12 mouse cellular contexts compared by ENCODE assay signal in the genomic region with DNA sequence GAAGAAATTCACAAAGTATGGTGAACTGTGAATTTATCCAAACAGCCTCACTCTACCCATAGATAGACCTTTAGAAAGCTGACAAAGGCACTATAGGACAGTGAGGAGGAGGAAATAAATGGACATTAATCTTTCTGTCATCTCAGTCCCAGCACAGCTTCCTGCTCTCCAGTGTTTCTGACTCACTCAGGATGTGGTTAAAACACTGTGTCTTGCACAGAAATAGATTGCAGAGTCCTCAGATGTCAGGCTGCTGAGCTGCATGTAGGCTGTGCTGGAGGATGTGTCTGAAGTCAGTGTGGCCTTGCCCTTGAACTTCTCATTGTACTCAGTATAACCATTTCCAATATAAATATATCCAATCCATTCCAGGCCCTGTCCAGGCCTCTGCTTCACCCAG.
DNase-seq lines count a peak whose midpoint lies in the region; ATAC-seq and TF ChIP-seq lines count a peak whose summit lies in the region.
"Had no signal": no experiment of that assay in that cellular context is flagged by ENCODE, and none has a peak within 500 bp of the region (broad histone marks: within the 10 kb centered on the region; RNA-seq: fewer than 3 reads in every experiment).

No protein-coding gene starts in this region.

- H3K4me1 ChIP-seq in kidney, embryonic 15.5 days = no peaks in the 10 kb centered on the region
- no peaks in the 10 kb centered on the region for H3K4me1 ChIP-seq in bone marrow, adult 2 months (ENCODE audit: control insufficient read depth, insufficient read depth, low read length)
- no peaks in the 10 kb centered on the region for H3K4me1 ChIP-seq in liver, postnatal 0 days (ENCODE audit: insufficient read depth)
- H3K4me1 ChIP-seq: embryonic facial prominence, embryonic 13.5 days had no signal

- H3K36me3 ChIP-seq in kidney, embryonic 15.5 days = no peaks in the 10 kb centered on the region
- no peaks in the 10 kb centered on the region for H3K36me3 ChIP-seq in liver, postnatal 0 days (replicated peaks; ENCODE audit: insufficient read depth, low read length)
- H3K36me3 ChIP-seq: embryonic facial prominence, embryonic 13.5 days had no signal

- no peaks in the 10 kb centered on the region for H3K27me3 ChIP-seq in kidney, embryonic 15.5 days
- no peaks in the 10 kb centered on the region for H3K27me3 ChIP-seq in liver, postnatal 0 days (ENCODE audit: insufficient read depth, low read length)
- H3K27me3 ChIP-seq: embryonic facial prominence, embryonic 13.5 days had no signal

- no peak for TF ChIP-seq POLR2A in bone marrow, adult 2 months (IDR thresholded peaks at IDR 0.05; ENCODE audit: borderline replicate concordance, control insufficient read depth, low read depth, low read length)

- no peak overlapping the region for H3K4me3 ChIP-seq in kidney, embryonic 15.5 days (replicated peaks)
- no peak overlapping the region for H3K4me3 ChIP-seq in bone marrow, adult 2 months (replicated peaks; ENCODE audit: control insufficient read depth, low read depth, low read length)
- H3K4me3 ChIP-seq in liver, postnatal 0 days (ENCODE audit: low read depth, low read length) = no peak overlapping the region
- H3K4me3 ChIP-seq: embryonic facial prominence, embryonic 13.5 days had no signal

- no peak for TF ChIP-seq EP300 in liver, postnatal 0 days (IDR thresholded peaks at IDR 0.05; ENCODE audit: low read depth)

- DNase-seq in kidney, adult 9 months = peak; percentile 0
- DNase-seq in liver, postnatal 0 days = no peak
- peak; percentile 10 for DNase-seq in thymus, postnatal 4 days
- DNase-seq in cerebellum, adult 18-20 months = no peak
- no peak for DNase-seq in left cerebral cortex, adult 11 months (ENCODE audit: low spot score)
- no peak for DNase-seq in right cerebral cortex, postnatal 14 days
- DNase-seq: cerebellum, adult 8-10 months; forebrain, postnatal 0 days; kidney, postnatal 25 days had no signal

- no peak overlapping the region for H3K27ac ChIP-seq in kidney, embryonic 15.5 days
- H3K27ac ChIP-seq in bone marrow, adult 2 months (ENCODE audit: control insufficient read depth, insufficient read depth, low read depth, low read length, poor library complexity) = peak overlapping the region; percentile 22; the same call in 1 of the 2 replicates
- H3K27ac ChIP-seq in liver, postnatal 0 days (ENCODE audit: low read depth) = no peak overlapping the region
- H3K27ac ChIP-seq: embryonic facial prominence, embryonic 13.5 days had no signal

- TF ChIP-seq CTCF in bone marrow, adult 2 months (IDR thresholded peaks at IDR 0.05; ENCODE audit: control insufficient read depth, insufficient read depth, low read length) = no peak
- TF ChIP-seq CTCF in liver, postnatal 0 days (IDR thresholded peaks at IDR 0.05; ENCODE audit: low read depth) = no peak

- no peaks in the 10 kb centered on the region for H3K9me3 ChIP-seq in kidney, embryonic 15.5 days (replicated peaks)
- H3K9me3 ChIP-seq in liver, postnatal 0 days (ENCODE audit: low read length) = no peaks in the 10 kb centered on the region

- H3K9ac ChIP-seq in kidney, embryonic 15.5 days = no peak overlapping the region
- no peak overlapping the region for H3K9ac ChIP-seq in liver, postnatal 0 days (replicated peaks)
- H3K9ac ChIP-seq: embryonic facial prominence, embryonic 13.5 days; forebrain, postnatal 0 days had no signal

- H3K4me2 ChIP-seq in kidney, embryonic 15.5 days = no peak overlapping the region
- no peak overlapping the region for H3K4me2 ChIP-seq in liver, postnatal 0 days (ENCODE audit: low read depth, low read length)
- H3K4me2 ChIP-seq: embryonic facial prominence, embryonic 13.5 days had no signal

- no peak for ATAC-seq in kidney, embryonic 15.5 days (replicated peaks; ENCODE audit: low FRiP score)
- ATAC-seq in liver, postnatal 0 days = peak; percentile 57
- ATAC-seq: forebrain, postnatal 0 days had no signal

Comparison
In these comparisons a context has a peak if more than half of its experiments do, and no peak if none do; other contexts are left out.
1. DNase-seq: peak in kidney, adult 9 months (single experiment) and thymus, postnatal 4 days (single experiment); none in liver, postnatal 0 days (single experiment), cerebellum, adult 18-20 months (0 of 2), left cerebral cortex, adult 11 months (single experiment) and right cerebral cortex, postnatal 14 days (single experiment).